Mouse (Mus musculus) ES-Bruce4 (cell line): ENCODE measurements around the gene Tpo.

Experiments
- CTCF ChIP-seq: IDR thresholded peaks from one replicate; pipeline ENCODE4 v1.8.1; 2011; ENCODE audit warnings: low read depth, low read length
- EP300 ChIP-seq: IDR thresholded peaks from 2 replicates; pipeline ENCODE4 v1.6.1; 2011; ENCODE audit warnings: low read depth, low read length; ENCODE audit not compliant: insufficient read depth
- POLR2A ChIP-seq: IDR thresholded peaks from one replicate; pipeline ENCODE4 v1.8.1; 2011; ENCODE audit warnings: low read length; ENCODE audit not compliant: insufficient read depth

DNA sequence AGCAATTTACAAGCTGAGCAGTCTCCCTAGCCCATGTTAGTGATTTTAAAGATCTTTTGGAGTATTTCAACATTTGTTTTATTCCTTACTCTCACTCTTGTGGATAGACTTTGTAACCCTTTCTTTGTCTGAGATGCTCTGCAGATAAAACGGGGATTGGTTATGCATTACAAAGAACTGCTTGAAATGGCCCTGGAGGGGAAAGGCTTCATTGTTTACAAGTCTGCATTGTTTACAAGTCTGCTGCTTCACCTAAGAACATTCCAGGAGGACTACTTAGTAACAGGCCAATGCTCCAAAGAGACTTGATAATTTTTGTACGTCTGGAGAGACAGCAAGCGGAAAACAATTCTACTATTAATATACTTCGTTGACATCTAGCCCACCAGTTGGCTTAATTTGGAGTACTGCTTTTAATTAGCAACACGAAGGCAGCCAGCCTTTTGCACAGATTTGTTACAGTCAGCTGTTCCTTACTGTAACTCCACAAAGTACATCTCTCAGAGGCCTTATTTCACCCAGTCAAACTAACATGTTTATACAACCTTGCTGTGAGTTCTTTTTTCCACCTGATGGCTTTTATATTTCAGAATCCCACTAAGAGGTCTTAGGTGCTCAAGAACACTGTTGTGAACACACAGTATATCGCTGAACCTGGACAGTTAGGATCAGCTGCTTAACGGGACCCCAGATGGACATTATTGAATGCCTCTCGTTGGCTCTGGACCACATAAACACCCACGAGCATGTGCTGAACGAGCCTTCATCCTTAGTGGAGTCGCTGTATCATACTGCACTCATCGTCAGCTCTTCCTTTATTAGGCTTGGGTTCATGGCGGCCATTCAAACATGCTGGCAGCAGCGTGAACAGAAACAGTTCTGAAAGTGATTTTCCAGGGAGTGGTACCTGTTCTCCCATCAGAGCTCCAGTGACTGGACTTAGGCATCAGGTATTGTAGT lies 22.5 kb downstream of the Tpo start:
- no peak for TF ChIP-seq CTCF
- TF ChIP-seq POLR2A: no peak
- TF ChIP-seq EP300: no peak
